Mouse (Mus musculus) c-Kit-negative CD71-positive TER-119-positive erythroid progenitor cells, embryonic 14.5 days (primary cell): ENCODE results near the gene Mdm1.

ENCODE experiments used
- DNase-seq: peaks from one replicate; pipeline ENCODE4 v3.0.0-alpha.2; 2013; ENCODE audit warnings: low read depth, low spot score

Gene Mdm1

DNA sequence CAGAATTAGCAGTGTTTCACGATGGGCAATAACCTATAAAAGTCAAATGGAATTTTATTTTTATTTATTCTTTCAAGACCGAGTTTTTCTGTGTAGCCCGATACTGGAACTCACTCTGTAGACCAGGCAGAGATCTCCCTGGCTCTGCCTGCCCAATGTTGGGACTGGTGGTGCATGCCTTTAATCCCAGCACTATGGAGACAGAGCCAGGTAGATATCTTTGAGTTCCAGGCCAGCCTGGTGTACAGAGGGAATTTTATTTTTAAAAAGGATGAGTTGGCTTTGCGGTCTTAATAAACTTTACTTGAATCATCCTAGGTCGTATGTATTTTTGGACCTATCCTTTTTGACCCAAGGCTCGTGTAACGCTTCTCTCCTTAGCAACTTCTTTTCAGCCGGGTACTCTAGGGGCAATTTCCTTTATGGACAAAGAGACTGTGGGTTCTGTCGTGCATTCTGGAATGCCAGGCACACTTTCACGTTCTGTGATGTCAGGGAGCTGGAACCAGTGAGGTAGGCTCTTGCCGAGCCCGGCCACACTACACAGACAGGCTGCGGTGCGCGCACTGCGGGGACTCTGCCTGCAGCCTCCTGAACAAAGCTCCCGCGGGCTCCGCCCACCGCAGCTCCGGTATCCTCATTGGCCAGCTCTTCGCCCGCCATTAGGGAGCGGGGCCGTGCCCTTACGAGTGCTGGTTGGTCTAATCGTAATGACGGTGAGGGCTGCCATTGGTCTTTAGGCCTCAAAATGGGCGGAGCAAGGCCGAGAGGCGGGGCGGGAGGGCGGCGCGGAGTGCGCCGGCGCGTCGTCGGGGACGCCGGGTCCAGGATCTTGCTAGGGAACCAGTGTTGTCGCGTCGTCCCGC, at the start of gene Mdm1:
Mdm1 (plus strand) TSS at position 794 of the 866 bp plus-strand sequence.
- DNase-seq = peak; percentile 94

DNA sequence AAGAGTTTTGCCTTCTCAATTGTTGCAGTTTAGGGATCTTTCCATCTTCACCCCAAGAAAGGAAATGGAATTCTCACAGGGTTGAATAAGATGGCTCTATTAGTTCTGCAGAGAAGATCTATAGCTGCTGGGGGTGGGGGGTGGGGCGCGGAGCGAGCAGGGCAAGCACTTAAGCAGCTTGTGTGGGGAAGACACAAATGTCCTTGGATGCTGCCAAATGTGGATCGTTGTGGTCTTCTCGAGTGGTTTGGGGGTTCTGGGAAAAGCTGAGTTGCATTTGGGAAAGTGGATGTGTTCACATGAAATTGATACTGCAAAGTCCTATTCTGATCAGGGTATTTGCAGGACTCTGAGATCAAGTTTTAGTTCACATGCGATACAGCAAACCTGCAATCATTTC, 48.9 kb upstream of the Mdm1 start:
- DNase-seq = no peak

DNA sequence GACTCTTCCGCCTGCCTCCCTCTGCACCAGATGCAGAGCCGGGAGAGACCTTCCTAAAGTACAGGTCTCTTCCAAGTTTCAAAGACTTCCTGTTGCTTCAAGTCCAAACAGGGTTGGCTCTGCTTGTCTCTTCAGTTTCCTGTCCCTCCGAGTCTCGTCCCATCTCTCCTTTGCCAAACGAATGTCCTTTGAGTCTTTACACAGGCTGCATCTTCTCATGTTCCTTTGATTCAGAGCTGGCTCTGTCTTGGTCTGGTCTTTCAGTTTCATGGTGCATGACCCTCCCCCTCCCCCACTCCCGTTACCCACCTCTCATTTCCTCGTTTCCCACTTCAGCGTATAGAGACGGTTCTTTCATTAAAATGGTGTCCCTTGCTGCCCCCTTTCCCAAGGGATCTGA, 47.9 kb upstream of the Mdm1 start:
- no peak for DNase-seq

DNA sequence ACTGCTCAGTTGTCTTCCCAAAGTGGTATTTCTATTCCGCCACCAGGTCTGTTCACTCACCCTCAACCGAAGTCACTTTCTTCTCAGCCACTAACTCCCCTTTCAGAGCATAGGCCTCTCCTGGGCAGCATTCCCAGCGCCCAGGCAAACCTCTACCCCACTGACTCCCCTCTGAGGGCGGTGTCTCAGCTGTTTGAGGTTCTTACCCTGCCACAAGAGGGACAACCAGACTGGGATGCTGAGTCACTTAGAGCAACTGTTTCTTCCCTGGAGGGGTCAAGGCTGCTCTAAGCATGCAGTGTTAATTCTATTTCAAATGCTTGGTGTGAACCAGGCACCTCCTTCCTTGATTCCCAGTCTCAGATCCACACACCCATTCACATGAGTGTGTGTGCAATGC, 46.8 kb upstream of the Mdm1 start:
- no peak for DNase-seq

DNA sequence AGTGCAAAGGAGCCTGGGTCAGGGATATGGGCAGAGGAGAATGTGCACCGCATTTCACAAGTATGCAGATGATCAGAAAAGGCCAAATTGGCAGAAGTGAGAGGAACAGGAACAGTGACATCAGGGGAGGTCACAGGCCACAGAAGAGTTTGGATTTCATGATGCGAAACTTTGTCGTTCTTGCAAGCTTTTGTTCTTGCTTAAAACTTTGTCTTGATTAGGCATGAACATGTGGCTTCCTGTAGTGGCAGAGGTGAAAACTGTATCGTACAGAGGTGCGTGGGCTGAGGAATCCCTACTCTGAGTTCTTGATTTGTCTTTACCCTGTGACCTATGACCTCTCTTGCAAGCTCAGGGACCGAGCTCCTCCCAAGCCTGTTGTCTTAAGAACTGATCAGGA, 45.4 kb upstream of the Mdm1 start:
- no peak for DNase-seq

DNA sequence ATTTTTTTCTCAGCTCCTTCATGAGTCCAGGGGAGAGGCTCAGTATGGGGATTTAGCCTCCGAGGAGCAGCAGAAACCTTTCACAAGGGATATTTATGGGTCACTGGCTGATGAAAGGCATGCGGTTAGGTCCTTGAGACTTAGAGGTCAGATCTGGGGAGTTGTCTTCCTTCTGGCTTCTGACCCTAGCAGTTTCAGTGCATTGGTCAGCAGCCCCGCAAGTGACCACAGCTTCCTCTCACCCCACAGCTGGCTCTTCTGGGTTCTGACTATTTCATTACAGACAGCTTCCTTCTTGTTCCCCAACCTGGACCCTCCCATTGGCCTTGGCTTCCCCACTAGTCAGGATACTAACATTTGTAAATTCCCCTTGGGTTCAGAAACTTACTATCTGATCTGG, 43.7 kb upstream of the Mdm1 start:
- DNase-seq = no peak

DNA sequence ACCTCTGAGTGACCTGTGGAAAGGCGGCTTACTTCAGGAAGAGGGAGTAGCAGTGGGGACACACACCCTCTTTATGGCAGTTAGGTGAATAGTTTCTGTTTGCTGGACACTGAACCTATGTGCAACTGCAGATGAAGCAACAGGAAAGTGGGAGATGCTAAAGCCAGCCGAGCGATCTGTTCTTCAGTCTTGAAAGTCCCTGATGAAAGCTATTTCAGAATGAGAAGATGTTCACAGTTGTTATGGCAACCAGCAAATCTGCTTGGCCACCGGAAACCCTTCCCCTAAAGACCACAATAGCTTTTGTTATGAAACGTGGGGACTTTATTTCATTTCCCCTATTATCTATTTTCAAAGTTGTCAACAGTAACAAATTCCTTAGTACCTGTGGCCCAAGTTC, 41.0 kb upstream of the Mdm1 start:
- DNase-seq = no peak

DNA sequence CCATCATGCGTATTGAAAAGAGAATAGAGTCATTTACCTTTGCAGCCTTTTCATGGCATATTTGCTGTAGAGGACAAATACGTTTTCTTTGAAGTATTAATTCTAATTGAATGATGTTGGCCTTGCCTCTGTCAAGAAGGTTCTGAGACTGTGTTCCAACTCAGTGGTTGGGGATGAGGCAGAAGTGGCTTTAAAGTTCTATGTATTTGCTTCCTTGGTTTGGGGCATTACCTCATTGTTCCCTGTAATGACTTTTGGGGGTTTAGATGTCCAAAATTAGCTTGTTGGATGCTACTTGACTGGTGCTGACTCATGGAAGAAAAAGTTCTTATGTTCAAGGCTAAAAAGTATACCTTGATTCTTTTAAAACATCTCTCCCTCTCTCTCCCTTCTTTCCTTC, 40.6 kb upstream of the Mdm1 start:
- DNase-seq = no peak

DNA sequence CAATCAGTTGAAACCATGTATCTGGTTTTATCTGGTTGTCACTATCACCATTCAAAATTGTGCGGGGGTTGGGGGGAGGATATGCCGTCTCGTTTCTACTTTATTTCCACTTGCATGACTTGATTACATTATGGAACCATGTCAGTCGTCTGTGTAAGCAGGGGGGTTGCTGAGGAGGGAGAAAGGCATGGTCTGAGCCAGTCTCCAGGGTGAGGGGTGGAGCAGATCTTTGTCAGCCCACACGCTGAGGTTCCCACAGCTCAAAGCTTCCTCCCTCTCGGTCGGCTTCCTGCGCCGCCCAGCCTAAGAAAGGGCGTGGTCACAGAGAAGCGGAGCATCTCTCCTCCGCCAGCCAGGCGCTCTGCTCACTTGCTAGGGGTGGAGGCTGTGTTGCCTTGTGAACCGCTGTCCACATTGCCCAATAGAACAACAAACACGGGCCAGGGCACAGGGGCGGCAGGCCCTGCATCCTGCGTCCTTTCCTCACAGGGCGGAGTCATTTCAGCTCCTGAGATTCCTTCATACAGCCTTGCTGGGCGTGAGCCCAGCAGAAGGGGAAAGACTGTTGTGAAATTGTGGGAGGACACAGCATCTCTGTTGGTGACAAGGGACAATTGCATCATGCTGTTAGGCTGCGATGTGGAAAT, 38.5 kb upstream of the Mdm1 start:
- DNase-seq = no peak

DNA sequence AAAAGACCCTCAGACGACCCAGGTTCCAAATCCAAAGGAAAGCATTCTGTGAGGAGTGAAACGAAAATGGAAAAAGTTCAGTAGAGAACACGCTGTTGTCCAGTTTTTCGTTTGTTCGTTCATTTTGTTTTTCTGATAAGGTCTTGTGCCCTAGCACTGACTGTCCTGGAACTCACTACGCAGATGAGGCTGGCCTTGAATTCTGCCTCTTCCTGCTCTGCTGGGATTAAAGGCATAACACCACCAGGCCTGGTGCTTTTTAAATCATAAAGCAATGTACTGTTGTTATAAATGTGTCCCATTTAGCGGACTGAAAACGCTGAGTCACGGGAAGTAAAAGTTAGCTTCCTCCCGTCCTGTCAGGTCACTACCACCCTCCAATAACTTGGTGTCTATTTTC, 37.7 kb upstream of the Mdm1 start:
- DNase-seq = no peak

DNA sequence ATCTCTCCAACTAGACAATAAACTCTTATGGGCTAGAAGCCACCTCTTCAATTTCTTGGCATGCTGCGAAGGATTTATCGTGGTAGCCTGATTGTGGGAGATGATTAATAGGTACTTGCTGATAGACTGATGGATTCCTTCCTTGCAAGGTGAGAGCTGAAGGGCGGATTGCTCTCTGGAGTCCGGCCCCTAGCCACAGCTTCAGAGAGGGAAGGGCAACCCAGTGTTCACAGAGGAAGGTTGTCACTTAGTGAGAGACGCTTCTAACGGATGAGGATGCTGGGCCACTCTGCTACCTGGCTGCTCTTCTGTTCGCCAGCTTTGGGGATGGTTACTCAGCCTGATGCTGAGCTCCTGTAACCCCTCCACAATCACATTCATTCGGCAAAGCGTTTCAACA, 34.6 kb upstream of the Mdm1 start:
- no peak for DNase-seq

DNA sequence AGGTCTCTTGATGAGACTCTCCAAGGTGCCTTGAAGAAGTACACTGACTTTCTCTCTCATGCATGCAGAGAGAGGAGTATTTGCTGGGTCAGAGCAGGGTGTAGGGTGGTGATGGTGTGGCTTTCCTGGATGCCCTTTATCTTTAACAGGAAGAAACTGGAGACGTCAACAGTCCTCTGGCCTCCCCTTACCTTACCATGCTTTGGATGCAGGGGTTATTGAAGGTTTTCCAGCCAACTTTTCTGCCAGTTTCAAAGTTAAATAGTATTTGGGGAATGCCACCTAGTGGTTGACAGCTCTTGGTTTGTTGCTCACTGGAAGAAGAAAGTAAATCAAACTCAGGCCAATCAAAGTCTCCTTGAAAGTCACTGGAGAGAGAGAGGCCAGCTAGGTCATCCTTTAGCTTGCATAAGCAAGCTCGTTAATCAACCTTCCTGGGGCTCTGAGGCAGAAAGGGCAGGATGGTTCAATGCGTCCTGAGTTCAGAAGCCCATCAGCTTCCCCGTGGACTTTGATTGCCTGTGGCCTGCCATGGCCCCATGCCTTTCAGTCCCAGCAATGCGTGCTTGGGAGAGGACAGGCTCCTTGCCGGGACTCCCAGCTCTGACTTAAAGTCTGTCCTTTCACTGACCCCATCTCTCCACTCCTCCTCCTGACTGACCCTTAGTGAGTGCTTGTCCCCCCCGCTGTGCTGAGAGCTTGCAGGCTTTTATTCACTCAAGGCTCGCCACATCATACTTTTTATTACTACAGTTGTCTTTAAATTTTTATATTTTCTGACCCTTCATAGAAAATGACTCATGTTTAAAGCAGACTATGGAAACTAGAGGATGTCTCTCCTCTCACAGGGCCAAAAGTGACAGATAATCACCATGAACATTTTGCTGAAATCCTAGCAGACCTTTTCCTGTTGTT, 31.3 kb upstream of the Mdm1 start:
- DNase-seq = no peak

DNA sequence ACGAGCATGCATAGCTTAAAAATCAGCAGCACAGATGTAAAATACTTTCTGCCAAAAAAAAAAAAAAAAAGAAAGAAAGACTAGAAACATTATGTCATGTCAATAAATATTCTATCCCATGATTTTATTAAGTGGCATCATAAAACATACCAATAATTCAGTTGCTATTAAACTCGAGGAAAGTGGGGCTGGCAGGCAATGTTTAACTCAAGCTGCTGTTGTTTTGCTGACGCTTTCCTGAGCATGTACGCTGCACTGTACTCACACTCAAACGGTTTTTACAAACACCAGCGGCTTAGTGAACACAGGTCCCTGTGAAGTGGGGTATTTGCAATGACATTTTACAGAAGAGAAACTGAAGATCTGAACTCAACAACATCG, 30.7 kb upstream of the Mdm1 start:
- DNase-seq = no peak

DNA sequence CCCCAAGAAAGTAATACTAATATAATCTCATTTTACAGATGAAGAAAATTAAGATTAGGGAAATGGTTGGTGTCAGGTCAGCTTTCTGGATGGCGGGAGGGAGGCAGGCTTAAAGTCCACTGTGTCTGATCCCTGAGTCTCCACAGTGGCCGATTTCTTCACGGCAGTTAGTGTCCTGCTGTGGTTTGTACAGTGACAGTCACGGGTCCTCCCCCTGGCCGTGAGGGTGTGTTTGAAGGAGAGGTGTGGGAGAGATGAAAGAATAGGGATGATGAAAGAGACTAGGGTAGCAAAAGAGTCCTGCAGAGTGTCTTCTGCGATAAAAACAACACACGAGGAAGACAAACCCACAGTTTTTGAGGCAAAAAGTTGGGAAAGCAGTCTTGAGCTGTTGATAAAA, 30.0 kb upstream of the Mdm1 start:
- no peak for DNase-seq

DNA sequence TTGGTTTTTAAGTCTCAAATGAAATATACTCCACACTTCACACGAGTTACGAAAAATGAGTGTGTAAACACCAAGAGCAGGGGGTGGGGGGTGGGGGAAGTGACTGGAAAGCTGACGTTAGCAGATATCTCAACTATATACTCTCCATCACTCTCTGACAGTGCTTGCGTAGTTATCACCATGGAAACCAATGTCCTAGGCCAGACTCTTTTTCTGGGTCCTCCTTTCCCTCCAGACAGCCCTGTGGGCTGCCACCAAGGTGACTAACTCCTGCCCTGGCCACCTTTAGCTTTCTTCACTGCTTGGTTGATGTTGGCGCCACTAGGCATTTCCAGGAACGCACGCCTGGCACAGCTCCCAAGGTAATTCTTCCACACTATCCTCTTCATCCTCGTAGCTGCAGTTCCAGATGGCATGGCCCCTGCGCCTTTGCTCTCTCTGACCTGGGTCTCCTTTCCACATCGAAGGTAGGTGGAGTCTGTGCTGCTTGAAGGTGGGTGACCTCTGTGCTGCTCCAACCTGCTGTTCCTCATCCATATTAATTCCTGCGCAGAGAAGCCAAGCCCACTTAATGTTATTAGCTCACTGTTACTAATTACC, 29.2 kb upstream of the Mdm1 start:
- DNase-seq = no peak

DNA sequence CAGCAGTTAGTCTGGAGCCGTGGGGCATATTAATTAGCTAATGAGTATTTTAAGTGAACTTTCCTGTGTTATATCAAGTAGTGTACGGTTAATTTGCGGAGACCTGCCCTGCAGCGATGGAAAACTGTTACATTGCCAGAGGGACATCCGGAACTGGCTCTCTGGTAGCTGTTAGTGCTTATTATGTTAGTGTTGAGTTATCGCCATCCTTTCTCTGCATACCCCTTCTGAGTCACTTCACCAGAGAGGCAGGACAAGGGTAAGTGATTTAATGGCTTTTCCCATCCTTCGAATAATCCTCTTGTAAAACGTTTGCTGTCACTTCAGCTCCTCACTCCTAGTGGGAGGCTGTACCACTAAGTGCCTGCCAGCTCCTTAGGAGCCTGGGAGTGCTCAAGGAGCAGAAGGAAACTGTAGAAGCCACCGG, 28.3 kb upstream of the Mdm1 start:
- no peak for DNase-seq

DNA sequence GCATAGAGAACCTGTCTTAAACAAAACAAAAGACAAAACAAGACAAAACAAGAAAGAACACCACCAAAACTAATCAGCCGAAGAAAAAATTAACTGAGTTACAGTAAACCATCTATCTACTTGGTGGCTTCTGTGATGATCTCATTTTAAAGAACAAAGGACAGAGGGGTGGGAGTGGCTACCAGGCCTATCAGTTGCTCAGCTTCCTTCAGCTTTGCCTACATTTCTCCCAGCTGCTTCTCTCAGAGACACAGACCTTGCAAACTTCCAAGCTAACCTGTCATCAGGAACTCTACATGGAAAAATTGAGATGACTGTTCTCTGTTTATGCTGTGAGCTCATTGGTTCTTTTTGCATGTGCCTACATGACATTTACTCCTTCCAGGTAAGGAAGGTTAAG, 27.3 kb upstream of the Mdm1 start:
- no peak for DNase-seq

DNA sequence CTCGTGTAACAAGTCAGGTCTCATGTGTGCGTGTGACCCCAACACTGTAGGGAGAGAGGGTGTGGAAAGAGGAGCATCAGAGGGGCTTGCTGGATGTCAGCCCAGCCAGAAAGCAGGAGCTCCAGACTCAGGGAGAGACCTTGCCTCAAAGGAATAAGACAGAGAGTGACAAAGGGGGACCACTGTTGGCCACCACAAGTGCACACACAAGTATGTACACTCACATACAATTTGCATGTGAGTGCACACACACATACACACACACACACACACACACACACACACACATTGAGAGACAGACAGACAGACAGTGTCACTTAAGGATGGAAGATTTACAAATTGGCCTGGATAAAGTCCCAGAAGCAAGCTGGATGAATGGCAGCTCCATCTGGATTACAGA, 25.2 kb upstream of the Mdm1 start:
- no peak for DNase-seq

DNA sequence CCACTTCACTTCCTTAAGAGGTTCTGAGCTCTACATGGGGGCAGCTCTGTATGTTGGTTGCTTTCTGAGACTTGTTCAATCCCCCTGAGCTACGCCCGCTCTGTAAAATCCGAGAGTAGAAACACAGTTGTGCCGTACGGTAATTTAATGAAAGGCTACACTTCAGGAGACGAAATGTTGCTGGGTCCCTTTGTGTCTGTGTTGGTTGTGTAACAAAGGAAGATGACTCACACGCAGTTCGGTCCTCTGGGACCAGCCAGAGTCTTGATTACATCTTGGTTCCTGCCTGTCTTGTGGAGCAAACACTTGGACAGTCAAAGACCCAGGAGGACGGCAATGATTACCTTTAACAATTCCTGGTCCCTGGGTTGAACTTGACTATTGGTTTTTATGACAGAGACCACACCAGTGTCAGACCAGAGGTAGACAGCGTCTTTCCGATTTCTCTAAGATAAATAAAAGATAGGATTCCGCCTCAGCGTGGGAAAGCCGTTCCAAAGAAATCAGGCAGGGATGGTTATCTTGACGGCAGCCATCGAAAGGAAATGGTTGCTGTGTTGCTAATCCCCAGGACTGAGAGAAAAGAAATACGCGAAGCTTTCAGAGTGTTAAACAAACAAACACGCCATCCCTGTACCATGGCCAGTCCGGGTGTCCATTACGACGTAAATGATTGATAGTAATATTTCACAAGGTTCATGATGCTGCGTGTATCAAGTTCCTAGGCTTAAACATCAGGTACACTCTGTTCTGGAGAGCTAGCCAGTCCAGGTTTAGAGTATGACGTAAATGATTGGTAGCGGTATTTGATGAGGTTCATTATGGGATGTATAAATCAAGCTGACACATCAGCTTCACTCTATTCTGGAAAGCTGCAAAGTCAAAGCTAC, 20.3 kb upstream of the Mdm1 start:
- DNase-seq = no peak

DNA sequence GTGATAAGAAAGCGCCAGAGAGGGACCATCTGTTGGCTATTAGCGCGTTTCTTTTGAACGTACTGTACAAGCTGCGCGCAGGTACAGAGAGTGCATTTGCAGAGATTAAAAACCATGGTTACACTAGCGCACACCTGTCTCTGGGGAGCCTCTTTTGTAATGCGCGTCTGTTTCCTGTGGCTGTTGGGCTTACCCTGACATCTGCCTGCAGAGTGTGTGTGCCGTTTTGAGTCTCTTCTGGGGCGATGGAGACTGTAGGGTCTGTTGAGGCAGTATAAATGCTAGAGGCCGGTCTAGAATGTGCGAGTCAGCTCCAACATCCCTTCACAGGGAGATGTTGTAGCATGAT, 19.7 kb upstream of the Mdm1 start:
- DNase-seq = no peak
